Mouse (Mus musculus): ENCODE data around the gene Clec2h. TPM values are rescaled to one million over a fixed set of nuclear protein-coding genes. Genes with fewer than 3 reads are reported as not detected.
"Not testable (repeated sequence)": the region's sequence is repeated elsewhere in the genome, so short reads cannot be mapped to it uniquely, and the experiment has no call there.

Gene Clec2h
- polyA plus RNA-seq, 1 experiment = not detected

DNA sequence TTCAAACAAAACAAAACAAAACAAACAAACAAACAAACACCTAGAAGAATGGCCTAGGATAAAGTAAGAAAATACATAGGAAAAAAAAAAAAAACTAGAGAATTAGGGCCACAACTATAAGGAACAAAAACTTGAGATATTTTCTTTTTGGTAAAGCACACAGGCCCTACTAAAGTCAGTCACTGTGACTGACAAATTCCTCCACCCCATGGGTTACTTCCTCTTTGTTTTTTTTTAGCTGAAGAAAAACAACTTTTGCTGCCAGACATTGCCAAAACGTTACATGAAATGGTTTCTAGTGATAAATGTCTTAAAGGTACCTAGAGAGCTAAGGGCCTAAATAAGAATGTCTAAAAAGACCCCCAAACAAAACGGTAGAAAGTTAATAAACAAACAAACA is 18.2 kb upstream of the Clec2h start:
- TF ChIP-seq POLR2A (IDR thresholded peaks at IDR 0.05; ENCODE audit: borderline replicate concordance, extremely low read depth, low read depth, low read length) (no peak), CTCF (IDR thresholded peaks at IDR 0.05; ENCODE audit: insufficient read depth, low read length) (no peak)
- WGBS = 50% methylated on average over 2 of the region's 2 CpGs
- no peak for DNase-seq
- Histone ChIP-seq H3K4me3 (replicated peaks; ENCODE audit: extremely low read depth, low read depth, low read length) (no peak overlapping the region), H3K4me1 (ENCODE audit: control insufficient read depth, insufficient read depth, low read length) (no peaks in the 10 kb centered on the region)

DNA sequence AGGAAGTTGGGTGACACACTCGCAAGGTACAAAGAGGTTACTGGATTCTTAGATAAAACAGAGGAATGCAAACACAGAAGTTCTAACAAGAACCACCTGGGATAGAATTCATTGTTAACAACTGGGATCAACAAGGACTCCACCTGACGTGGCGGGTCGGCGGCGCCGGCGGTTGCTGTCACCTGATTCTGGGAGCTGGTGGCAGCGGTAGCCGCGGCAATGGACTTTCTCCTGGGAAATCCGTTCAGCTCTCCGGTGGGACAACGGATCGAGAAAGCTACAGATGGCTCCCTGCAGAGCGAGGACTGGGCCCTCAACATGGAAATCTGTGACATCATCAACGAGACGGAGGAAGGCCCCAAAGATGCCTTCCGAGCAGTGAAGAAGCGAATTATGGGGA is 17.5 kb upstream of the Clec2h start:
- not testable (repeated sequence) for H3K4me1 ChIP-seq (ENCODE audit: control insufficient read depth, insufficient read depth, low read length); H3K4me3 ChIP-seq (replicated peaks; ENCODE audit: extremely low read depth, low read depth, low read length); DNase-seq
- 96% methylated on average over 20 of the region's 20 CpGs for WGBS

DNA sequence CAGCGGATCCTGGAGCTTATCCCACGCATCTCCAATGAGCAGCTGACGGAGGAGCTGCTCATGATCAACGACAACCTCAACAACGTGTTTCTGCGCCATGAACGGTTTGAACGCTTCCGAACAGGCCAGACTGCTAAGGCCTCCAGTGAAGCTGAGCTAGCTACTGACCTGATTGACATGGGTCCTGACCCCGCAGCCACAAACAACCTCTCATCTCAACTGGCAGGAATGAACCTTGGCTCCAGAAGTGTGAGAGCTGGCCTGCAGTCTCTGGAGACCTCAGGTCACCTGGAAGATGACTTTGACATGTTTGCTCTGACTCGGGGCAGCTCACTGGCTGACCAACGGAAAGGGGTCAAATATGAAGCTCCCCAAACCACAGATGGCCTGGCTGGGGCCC is 16.5 kb upstream of the Clec2h start:
- WGBS = 86% methylated on average over 12 of the region's 12 CpGs
- DNase-seq; H3K4me3 ChIP-seq (replicated peaks; ENCODE audit: extremely low read depth, low read depth, low read length); H3K4me1 ChIP-seq (ENCODE audit: control insufficient read depth, insufficient read depth, low read length): not testable (repeated sequence)

DNA sequence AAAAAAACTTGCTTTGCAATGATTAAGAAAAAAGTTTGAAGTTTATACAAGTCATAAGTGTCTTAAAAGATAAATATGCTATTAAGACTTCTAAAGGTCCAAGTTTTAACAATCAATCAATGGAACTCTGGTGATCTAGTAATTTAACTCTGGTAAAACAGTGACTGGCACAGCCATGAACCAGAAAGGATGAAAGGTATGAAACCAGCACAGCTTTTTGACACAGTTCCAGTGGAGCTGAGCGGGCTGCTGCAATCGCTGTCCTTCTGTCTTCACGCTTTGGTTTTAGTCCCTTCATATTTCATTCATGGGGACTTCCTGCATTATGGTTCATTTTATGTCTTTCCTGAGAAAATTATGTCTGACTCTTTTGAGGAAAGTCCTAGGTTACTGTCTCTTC is 12.5 kb upstream of the Clec2h start:
- TF ChIP-seq CTCF (IDR thresholded peaks at IDR 0.05; ENCODE audit: insufficient read depth, low read length) (no peak), POLR2A (IDR thresholded peaks at IDR 0.05; ENCODE audit: borderline replicate concordance, extremely low read depth, low read depth, low read length) (no peak)
- Histone ChIP-seq H3K4me3 (replicated peaks; ENCODE audit: extremely low read depth, low read depth, low read length) (no peak overlapping the region), H3K4me1 (ENCODE audit: control insufficient read depth, insufficient read depth, low read length) (no peaks in the 10 kb centered on the region; the same call in 1 of the 2 replicates)
- WGBS = 73% methylated on average over 3 of the region's 3 CpGs
- DNase-seq = no peak

DNA sequence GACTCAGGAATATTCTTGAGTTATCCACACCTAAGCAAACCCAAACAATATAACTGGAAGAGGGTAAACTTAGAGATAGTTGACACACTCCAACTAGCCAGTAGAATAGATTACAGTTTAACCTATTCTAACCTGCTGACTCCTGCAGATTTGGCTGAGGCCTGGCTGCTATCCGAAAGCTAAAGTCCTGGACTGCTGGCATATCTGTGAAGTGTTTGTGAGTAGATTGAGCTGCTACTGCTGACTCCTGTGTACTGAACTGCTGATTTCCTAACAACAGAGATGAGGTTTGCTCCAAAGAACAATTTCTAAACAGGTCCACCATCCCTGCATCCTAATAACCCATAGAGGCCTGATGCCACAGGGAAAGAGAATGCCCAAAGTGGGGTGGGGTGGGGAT is 12.0 kb upstream of the Clec2h start:
- no peak for TF ChIP-seq POLR2A (IDR thresholded peaks at IDR 0.05; ENCODE audit: borderline replicate concordance, extremely low read depth, low read depth, low read length)
- TF ChIP-seq CTCF (IDR thresholded peaks at IDR 0.05; ENCODE audit: insufficient read depth, low read length) = no peak
- H3K4me1 ChIP-seq (ENCODE audit: control insufficient read depth, insufficient read depth, low read length) = no peaks in the 10 kb centered on the region; the same call in 1 of the 2 replicates
- H3K4me3 ChIP-seq (replicated peaks; ENCODE audit: extremely low read depth, low read depth, low read length) = no peak overlapping the region
- WGBS = 67% methylated on average over 1 of the region's 1 CpGs
- DNase-seq = no peak

DNA sequence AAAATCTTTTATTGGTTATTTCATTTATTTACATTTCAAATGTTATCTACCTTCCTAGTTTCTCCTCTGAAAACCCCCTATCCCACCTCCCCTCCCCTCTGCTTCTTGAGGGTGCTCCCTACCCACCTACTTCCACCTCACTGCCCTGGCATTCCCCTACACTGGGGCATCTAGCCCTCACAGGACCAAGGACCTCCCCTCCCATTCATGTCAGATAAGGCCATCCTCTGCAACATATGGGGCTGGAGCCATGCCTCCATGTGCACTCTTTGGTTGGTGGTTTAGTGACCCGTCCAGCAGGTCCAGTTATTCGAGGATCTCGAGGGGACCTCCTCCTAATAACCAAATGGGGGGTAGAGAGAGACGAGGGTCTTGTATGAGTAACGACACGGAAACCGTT is 11.4 kb upstream of the Clec2h start:
- H3K4me1 ChIP-seq (ENCODE audit: control insufficient read depth, insufficient read depth, low read length); H3K4me3 ChIP-seq (replicated peaks; ENCODE audit: extremely low read depth, low read depth, low read length); DNase-seq: not testable (repeated sequence)
- 72% methylated on average over 7 of the region's 7 CpGs for WGBS

DNA sequence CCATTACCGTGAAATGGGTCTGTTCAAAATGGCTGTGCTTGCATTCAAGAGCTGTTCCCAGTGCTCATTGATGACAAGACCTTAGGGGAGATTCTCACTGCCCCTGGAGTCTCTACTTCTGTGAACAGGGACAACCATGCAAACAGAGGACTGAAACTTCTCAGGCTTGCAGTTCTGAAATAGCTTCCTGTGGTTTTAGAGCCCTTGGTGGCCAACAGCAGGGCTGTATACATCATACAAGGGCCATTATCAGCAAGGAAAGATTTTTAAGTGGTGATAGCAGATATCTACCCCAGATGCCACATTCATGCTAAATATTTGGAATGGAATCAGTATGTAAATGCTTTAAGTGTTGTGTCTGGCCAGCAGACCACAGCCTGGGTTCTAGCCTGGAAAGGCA is 9.2 kb upstream of the Clec2h start:
- Histone ChIP-seq H3K4me1 (ENCODE audit: control insufficient read depth, insufficient read depth, low read length) (no peaks in the 10 kb centered on the region; the same call in 1 of the 2 replicates), H3K4me3 (replicated peaks; ENCODE audit: extremely low read depth, low read depth, low read length) (no peak overlapping the region)
- WGBS = 94% methylated on average over 1 of the region's 1 CpGs
- TF ChIP-seq POLR2A (IDR thresholded peaks at IDR 0.05; ENCODE audit: borderline replicate concordance, extremely low read depth, low read depth, low read length) = no peak
- TF ChIP-seq CTCF (IDR thresholded peaks at IDR 0.05; ENCODE audit: insufficient read depth, low read length) = no peak
- no peak for DNase-seq

DNA sequence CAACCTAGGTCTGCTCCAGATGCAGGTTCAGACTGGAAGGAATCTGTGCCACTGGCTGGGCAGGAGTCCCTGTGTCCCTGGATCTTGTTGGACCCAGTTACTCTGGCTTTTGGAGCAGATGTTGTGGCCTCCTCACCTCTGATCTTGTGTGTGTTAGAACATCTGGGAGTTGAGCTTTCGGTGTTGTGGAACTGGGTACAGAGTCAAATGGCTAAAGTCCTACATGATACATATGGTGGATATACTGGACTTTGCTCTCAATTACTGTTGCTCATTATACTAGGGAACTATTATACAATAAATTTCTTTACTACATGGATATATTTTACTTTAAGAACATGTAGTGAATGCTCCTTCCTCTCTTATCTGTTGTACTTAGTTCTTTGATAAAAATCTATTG is 936 bp upstream of the Clec2h start:
- 97% methylated on average over 1 of the region's 1 CpGs for WGBS
- no peak for TF ChIP-seq CTCF (IDR thresholded peaks at IDR 0.05; ENCODE audit: insufficient read depth, low read length)
- no peak for TF ChIP-seq POLR2A (IDR thresholded peaks at IDR 0.05; ENCODE audit: borderline replicate concordance, extremely low read depth, low read depth, low read length)
- H3K4me3 ChIP-seq (replicated peaks; ENCODE audit: extremely low read depth, low read depth, low read length) = no peak overlapping the region
- H3K4me1 ChIP-seq (ENCODE audit: control insufficient read depth, insufficient read depth, low read length) = no peaks in the 10 kb centered on the region
- no peak for DNase-seq

DNA sequence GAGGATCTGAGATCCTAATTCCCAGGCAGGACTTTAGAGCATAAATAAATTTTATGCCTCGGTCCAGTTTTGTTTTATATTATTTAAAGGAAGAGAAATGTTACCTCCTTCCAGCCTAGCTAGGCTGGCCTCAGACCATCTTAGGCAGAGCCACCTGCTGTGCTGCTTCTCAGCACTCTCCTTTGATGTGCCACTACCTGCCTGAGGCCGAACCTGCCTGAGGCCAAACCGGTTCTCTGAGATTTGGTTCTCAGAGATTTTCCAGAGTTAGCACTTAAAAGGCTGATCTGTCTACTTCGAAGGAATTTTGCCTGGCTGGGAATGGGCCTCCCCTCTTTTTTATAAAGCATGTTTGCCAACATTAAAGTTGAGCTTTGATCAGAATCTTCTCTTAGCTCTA is 7.8 kb downstream of the Clec2h start:
- 42% methylated on average over 4 of the region's 4 CpGs for WGBS
- no peaks in the 10 kb centered on the region for H3K4me1 ChIP-seq (ENCODE audit: control insufficient read depth, insufficient read depth, low read length)
- TF ChIP-seq CTCF (IDR thresholded peaks at IDR 0.05; ENCODE audit: insufficient read depth, low read length) = no peak
- TF ChIP-seq POLR2A (IDR thresholded peaks at IDR 0.05; ENCODE audit: borderline replicate concordance, extremely low read depth, low read depth, low read length) = no peak

DNA sequence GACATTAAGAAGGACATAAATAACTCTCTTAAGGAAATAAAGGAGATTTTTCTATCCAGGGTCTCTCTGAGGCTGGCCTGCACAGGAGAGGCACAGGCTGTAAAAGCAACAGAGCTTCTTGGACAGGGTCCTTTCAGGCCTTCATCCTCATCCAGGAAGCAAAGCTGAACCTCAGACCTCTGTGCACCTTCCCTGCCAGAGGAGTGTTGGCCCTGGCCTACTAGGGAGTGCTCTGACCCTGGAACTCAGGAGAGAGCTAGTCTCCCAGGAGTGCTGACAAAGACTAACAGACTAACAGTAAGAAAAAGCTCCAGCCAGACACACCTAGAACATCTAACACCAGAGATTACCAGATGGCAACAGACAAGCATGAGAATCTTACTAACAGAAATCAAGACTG is 17.4 kb downstream of the Clec2h start:
- Histone ChIP-seq H3K4me1 (ENCODE audit: control insufficient read depth, insufficient read depth, low read length) (no peaks in the 10 kb centered on the region), H3K4me3 (replicated peaks; ENCODE audit: extremely low read depth, low read depth, low read length) (no peak overlapping the region)
- DNase-seq = no peak
- TF ChIP-seq CTCF (IDR thresholded peaks at IDR 0.05; ENCODE audit: insufficient read depth, low read length) (no peak), POLR2A (IDR thresholded peaks at IDR 0.05; ENCODE audit: borderline replicate concordance, extremely low read depth, low read depth, low read length) (no peak)

More for the DNA sequence above, 7.8 kb downstream of the Clec2h start:
- no peak for DNase-seq
- H3K4me3 ChIP-seq (replicated peaks; ENCODE audit: extremely low read depth, low read depth, low read length) = no peak overlapping the region

DNA sequence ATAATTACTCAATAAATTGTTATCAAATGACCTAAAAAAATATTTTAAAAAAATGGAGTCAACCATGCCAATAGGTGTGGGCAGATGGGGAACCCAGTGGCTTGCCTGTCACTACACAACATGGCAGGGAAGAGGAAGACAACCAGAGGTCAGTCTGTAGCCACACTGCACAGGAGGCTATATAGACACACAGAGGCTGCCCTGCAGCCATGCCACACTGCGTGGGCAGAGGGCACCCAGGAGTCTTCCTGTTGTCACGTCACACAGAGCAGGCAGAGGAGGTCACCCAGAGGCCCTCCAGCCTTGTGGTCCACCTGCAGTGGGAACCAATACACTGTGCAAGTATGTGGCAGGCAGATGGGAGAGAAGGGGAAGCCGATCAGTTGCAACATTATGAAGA is 39.5 kb downstream of the Clec2h start:
- 78% methylated on average over 3 of the region's 3 CpGs for WGBS
- Histone ChIP-seq H3K4me3 (replicated peaks; ENCODE audit: extremely low read depth, low read depth, low read length) (no peak overlapping the region), H3K4me1 (ENCODE audit: control insufficient read depth, insufficient read depth, low read length) (no peaks in the 10 kb centered on the region)
- no peak for TF ChIP-seq CTCF (IDR thresholded peaks at IDR 0.05; ENCODE audit: insufficient read depth, low read length)
- TF ChIP-seq POLR2A (IDR thresholded peaks at IDR 0.05; ENCODE audit: borderline replicate concordance, extremely low read depth, low read depth, low read length) = no peak
- no peak for DNase-seq

Data from lung, adult 2 months (tissue).